Mouse (Mus musculus) spleen, adult 2 months (tissue): Measurements from ENCODE around the gene Fcgrt.

Experiments used
- CTCF ChIP-seq: fragments of 200-500 bp; IDR thresholded peaks from 2 replicates; pipeline ENCODE4 v1.5.1; 2011; ENCODE audit warnings: mild to moderate bottlenecking, inconsistent platforms; ENCODE audit not compliant: insufficient read depth, insufficient read length, insufficient replicate concordance; ENCODE audit errors: extremely low read depth
- POLR2A ChIP-seq: fragments of 200-500 bp; IDR thresholded peaks from 2 replicates; pipeline ENCODE4 v1.6.1; 2011; ENCODE audit warnings: low read depth, low read length, inconsistent platforms

DNA sequence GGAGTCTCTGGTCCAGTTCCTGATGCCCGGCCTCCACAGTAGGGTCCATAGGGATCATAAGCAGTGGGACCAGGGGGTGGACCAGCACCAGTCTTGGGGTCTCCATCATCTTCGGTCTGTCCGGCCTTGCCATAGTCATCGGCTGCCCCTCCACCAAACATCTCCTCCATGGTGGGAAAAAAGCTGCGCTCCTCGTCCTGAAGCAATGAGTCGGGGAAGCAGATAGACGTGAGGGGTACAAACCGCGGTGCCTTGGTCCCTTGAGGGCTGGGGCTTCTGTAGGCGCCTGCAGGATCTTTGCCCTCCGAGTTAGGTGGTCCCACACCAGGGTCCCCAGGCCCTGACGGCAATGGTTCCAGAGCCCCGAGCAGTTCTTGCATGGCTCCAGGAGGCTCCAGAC lies 56.2 kb downstream of the Fcgrt start:
- TF ChIP-seq CTCF (no peak), POLR2A (no peak)
